Mouse (Mus musculus): ENCODE results near the gene Cstf2. TPM values are rescaled to one million over a fixed set of nuclear protein-coding genes. Genes with fewer than 3 reads are reported as not detected.

The Cstf2 gene
- polyA plus RNA-seq (2015; fragmentation: Nextera tagmentation; extraction: Ambion mirVana), result 30.4 and 32.1 TPM in 2 replicates

- Histone ChIP-seq H3K27ac (peak within 1 kb of the TSS; percentile 87), H3K4me3 (peak within 1 kb of the TSS; percentile 58), H3K9ac (peak within 1 kb of the TSS; percentile 44), H3K4me1 (no peaks in the 10 kb centered on the region), H3K4me2 (peak within 1 kb of the TSS; percentile 42), H3K9me3 (no peaks in the 10 kb centered on the region), H3K27me3 (no peaks in the 10 kb centered on the region), H3K36me3 (peaks cover 6% of the 10 kb centered on the region; the same call in 1 of the 2 replicates)
- peak; percentile 94 for ATAC-seq (ENCODE audit: insufficient number of reproducible peaks, low FRiP score, low TSS enrichment, low read depth)
- 18% methylated on average over 74 of the region's 77 CpGs for WGBS
Measured at GRCm38 (mm10) chrX:134058987-134059712, at the start of gene Cstf2. TSS of gene Cstf2 (plus strand) at chrX:134059187.

GRCm38 (mm10) chrX:134019005-134019404, 40.0 kb upstream of the Cstf2 start:
- H3K4me3 ChIP-seq, result no peak overlapping the region
- no peaks in the 10 kb centered on the region for H3K36me3 ChIP-seq
- no peaks in the 10 kb centered on the region for H3K9me3 ChIP-seq
- H3K9ac ChIP-seq, result no peak overlapping the region
- no peaks in the 10 kb centered on the region for H3K27me3 ChIP-seq
- WGBS, result 18% methylated on average over 9 of the region's 9 CpGs
- no peak overlapping the region for H3K4me2 ChIP-seq
- H3K4me1 ChIP-seq, result no peaks in the 10 kb centered on the region
- no peak overlapping the region for H3K27ac ChIP-seq
- no peak for ATAC-seq (ENCODE audit: insufficient number of reproducible peaks, low FRiP score, low TSS enrichment, low read depth)

GRCm38 (mm10) chrX:134020664-134021063, 38.3 kb upstream of the Cstf2 start:
- H3K36me3 ChIP-seq, result no peaks in the 10 kb centered on the region
- ATAC-seq (ENCODE audit: insufficient number of reproducible peaks, low FRiP score, low TSS enrichment, low read depth), result no peak
- WGBS, result 53% methylated on average over 5 of the region's 5 CpGs

GRCm38 (mm10) chrX:134048994-134049393, 10.0 kb upstream of the Cstf2 start:
- Histone ChIP-seq H3K4me3 (no peak overlapping the region), H3K4me2 (no peak overlapping the region), H3K9me3 (no peaks in the 10 kb centered on the region), H3K9ac (no peak overlapping the region), H3K4me1 (no peaks in the 10 kb centered on the region), H3K36me3 (no peaks in the 10 kb centered on the region), H3K27me3 (no peaks in the 10 kb centered on the region), H3K27ac (no peak overlapping the region)
- no peak for ATAC-seq (ENCODE audit: insufficient number of reproducible peaks, low FRiP score, low TSS enrichment, low read depth)
- WGBS, result 67% methylated on average over 1 of the region's 1 CpGs

More at GRCm38 (mm10) chrX:134020664-134021063, 38.3 kb upstream of the Cstf2 start:
- H3K4me2 ChIP-seq, result no peak overlapping the region
- no peaks in the 10 kb centered on the region for H3K4me1 ChIP-seq
- H3K4me3 ChIP-seq, result no peak overlapping the region
- H3K9me3 ChIP-seq, result no peaks in the 10 kb centered on the region
- H3K9ac ChIP-seq, result no peak overlapping the region
- no peak overlapping the region for H3K27ac ChIP-seq
- no peaks in the 10 kb centered on the region for H3K27me3 ChIP-seq

- Histone ChIP-seq H3K4me3 (no peak overlapping the region), H3K4me2 (no peak overlapping the region), H3K36me3 (no peaks in the 10 kb centered on the region), H3K9me3 (no peaks in the 10 kb centered on the region), H3K27ac (no peak overlapping the region), H3K9ac (no peak overlapping the region), H3K4me1 (no peaks in the 10 kb centered on the region), H3K27me3 (no peaks in the 10 kb centered on the region)
- ATAC-seq (ENCODE audit: insufficient number of reproducible peaks, low FRiP score, low TSS enrichment, low read depth), result no peak
- 64% methylated on average over 2 of the region's 2 CpGs for WGBS
Measured at GRCm38 (mm10) chrX:134056897-134057296, 2.1 kb upstream of the Cstf2 start.

DNA sequence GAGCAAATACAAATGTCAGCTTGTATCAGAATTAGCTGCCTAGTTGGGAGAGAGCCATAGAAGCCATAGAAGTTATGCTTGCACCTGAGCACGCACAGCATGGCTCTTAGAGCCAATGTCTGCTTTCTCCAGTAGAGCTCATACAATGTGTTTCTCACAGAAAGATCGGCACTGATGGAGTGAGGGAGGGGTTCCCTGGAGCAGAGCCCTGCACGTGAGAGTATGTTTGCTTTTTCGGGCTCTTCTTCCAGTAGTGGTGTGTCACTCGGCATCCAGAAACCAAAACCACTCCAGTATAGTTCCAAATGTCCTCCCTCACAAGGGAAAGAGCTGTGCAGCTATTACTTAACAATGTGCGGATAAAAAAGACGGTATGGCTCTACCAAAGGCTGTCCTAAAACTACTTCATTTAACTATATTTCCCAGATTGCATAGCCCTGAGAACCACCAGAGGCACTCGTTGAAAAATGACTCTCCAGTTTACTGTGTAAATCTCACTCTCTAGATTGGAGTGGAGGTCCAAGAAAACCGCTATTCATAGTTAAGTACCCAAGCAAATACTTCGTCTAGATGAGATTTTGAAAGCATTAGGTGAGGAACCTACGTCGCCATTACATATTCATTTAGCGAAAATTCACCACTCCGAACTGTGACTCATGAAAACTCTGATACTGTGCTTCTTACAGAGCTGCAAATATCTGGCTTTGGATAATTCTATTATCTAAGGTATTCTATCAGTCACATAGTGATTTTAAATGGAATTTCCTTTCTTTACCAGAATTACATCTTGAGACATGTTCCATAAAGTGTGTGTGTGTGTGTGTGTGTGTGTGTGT, 729 bp upstream of the Cstf2 start:
- Histone ChIP-seq H3K9ac (no peak overlapping the region), H3K4me3 (peak overlapping the region; percentile 58), H3K27me3 (no peaks in the 10 kb centered on the region), H3K4me1 (no peaks in the 10 kb centered on the region), H3K9me3 (no peaks in the 10 kb centered on the region), H3K36me3 (peaks cover 6% of the 10 kb centered on the region; the same call in 1 of the 2 replicates), H3K4me2 (peak overlapping the region; percentile 22), H3K27ac (peak overlapping the region; percentile 50)
- no peak for ATAC-seq (ENCODE audit: insufficient number of reproducible peaks, low FRiP score, low TSS enrichment, low read depth)
- WGBS, result 65% methylated on average over 14 of the region's 14 CpGs

DNA sequence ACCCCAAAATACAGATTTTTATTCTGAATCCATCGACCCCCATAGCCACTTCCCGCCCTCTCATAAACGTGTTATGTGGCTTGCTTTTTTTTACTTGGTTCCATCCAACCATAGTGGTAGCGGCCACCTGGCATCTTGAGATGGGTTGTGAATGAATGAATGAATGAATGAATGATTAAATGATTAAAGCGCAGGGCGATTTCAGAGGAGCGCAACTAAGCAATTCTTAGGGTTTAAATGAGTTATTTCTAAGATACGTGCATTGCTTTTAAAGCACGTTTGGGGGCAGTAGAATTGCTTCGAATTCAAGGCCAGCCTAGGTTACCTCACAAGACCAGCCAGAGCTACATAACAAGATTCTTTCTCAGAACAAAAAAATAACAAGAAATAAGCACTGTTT, 777 bp downstream of the Cstf2 start:
- H3K4me2 ChIP-seq, result peak overlapping the region; percentile 42
- peak overlapping the region; percentile 58 for H3K4me3 ChIP-seq
- peaks cover 6% of the 10 kb centered on the region; the same call in 1 of the 2 replicates for H3K36me3 ChIP-seq
- H3K27me3 ChIP-seq, result no peaks in the 10 kb centered on the region
- H3K9me3 ChIP-seq, result no peaks in the 10 kb centered on the region
- no peak for ATAC-seq (ENCODE audit: insufficient number of reproducible peaks, low FRiP score, low TSS enrichment, low read depth)
- no peaks in the 10 kb centered on the region for H3K4me1 ChIP-seq
- peak overlapping the region; percentile 44 for H3K9ac ChIP-seq
- peak overlapping the region; percentile 87 for H3K27ac ChIP-seq
- 22% methylated on average over 10 of the region's 10 CpGs for WGBS

- no peaks in the 10 kb centered on the region for H3K27me3 ChIP-seq
- no peak for ATAC-seq (ENCODE audit: insufficient number of reproducible peaks, low FRiP score, low TSS enrichment, low read depth)
Measured at GRCm38 (mm10) chrX:134085453-134085852, 26.5 kb downstream of the Cstf2 start.

DNA sequence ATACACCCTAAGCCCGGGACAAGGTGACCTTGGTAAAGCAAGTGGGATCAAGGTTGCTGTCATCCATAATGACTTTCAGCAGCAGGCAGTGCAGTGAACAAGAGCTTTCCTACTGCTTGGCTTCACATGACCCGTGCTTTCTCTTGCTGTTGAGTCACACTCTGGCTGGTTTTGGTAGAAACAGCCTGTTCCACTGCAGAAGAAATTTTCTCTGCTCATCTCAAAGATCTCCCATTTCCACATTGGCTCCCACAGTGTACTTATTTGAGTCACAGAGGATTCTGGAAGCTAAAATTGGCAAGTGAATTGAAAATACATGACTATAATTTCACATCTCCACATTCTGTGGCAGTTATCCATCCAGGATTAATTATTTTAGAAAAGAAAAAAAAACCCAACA, 43.7 kb downstream of the Cstf2 start:
- no peak overlapping the region for H3K4me2 ChIP-seq
- H3K9ac ChIP-seq, result no peak overlapping the region
- H3K9me3 ChIP-seq, result no peaks in the 10 kb centered on the region
- H3K27me3 ChIP-seq, result 0 out of 2 replicates have a peak, but pooled peaks cover 3% of the 10 kb centered on the region
- no peak overlapping the region for H3K4me3 ChIP-seq
- no peak for ATAC-seq (ENCODE audit: insufficient number of reproducible peaks, low FRiP score, low TSS enrichment, low read depth)
- no peaks in the 10 kb centered on the region for H3K4me1 ChIP-seq
- H3K36me3 ChIP-seq, result no peaks in the 10 kb centered on the region
- WGBS, result 59% methylated on average over 2 of the region's 2 CpGs
- no peak overlapping the region for H3K27ac ChIP-seq

More at GRCm38 (mm10) chrX:134085453-134085852, 26.5 kb downstream of the Cstf2 start:
- Histone ChIP-seq H3K9ac (no peak overlapping the region), H3K4me3 (no peak overlapping the region), H3K9me3 (no peaks in the 10 kb centered on the region), H3K4me1 (no peaks in the 10 kb centered on the region), H3K27ac (no peak overlapping the region), H3K36me3 (peaks cover 15% of the 10 kb centered on the region), H3K4me2 (no peak overlapping the region)
- 78% methylated on average over 1 of the region's 1 CpGs for WGBS

- Histone ChIP-seq H3K36me3 (no peaks in the 10 kb centered on the region), H3K27ac (no peak overlapping the region), H3K27me3 (no peaks in the 10 kb centered on the region), H3K4me2 (no peak overlapping the region), H3K9me3 (no peaks in the 10 kb centered on the region), H3K4me1 (no peaks in the 10 kb centered on the region), H3K4me3 (no peak overlapping the region), H3K9ac (no peak overlapping the region)
- no peak for ATAC-seq (ENCODE audit: insufficient number of reproducible peaks, low FRiP score, low TSS enrichment, low read depth)
- 85% methylated on average over 3 of the region's 3 CpGs for WGBS
Measured at GRCm38 (mm10) chrX:134111767-134112166, 52.8 kb downstream of the Cstf2 start.

GRCm38 (mm10) chrX:134116417-134116816, 57.4 kb downstream of the Cstf2 start:
- H3K9me3 ChIP-seq, result no peaks in the 10 kb centered on the region
- no peak for ATAC-seq (ENCODE audit: insufficient number of reproducible peaks, low FRiP score, low TSS enrichment, low read depth)
- WGBS, result 70% methylated on average over 3 of the region's 3 CpGs

DNA sequence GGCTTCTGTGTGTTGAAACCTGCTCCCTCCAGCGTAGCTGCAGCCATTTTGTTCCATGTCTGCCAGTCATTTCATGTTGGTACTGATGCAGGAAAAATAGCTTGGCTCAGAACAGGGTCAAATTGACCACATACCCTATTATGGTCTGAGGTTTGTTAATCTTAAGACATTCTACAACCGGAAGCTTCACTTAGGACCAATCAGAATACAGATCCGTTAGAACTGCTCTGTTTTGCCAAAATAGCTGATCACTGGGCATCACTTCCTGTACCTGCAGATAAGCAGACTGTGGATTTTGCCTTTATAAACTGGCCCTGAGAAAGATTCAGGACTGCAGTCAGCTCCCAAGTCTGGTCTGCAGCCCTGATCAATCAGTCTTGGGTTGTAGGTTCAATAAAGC, 69.6 kb downstream of the Cstf2 start:
- no peak overlapping the region for H3K9ac ChIP-seq
- no peaks in the 10 kb centered on the region for H3K4me1 ChIP-seq
- H3K36me3 ChIP-seq, result no peaks in the 10 kb centered on the region
- no peak overlapping the region for H3K4me2 ChIP-seq
- no peak for ATAC-seq (ENCODE audit: insufficient number of reproducible peaks, low FRiP score, low TSS enrichment, low read depth)
- WGBS, result 79% methylated on average over 3 of the region's 3 CpGs
- no peak overlapping the region for H3K4me3 ChIP-seq
- H3K9me3 ChIP-seq, result no peaks in the 10 kb centered on the region
- H3K27ac ChIP-seq, result no peak overlapping the region
- peaks cover 7% of the 10 kb centered on the region; the same call in 1 of the 2 replicates for H3K27me3 ChIP-seq

More at GRCm38 (mm10) chrX:134116417-134116816, 57.4 kb downstream of the Cstf2 start:
- Histone ChIP-seq H3K36me3 (no peaks in the 10 kb centered on the region), H3K4me2 (no peak overlapping the region), H3K4me1 (no peaks in the 10 kb centered on the region), H3K27me3 (no peaks in the 10 kb centered on the region), H3K9ac (no peak overlapping the region), H3K4me3 (no peak overlapping the region), H3K27ac (no peak overlapping the region)
